Mouse (Mus musculus) liver, embryonic 13.5 days (tissue): ENCODE measurements around the gene Pparg. TPM values are rescaled to one million over a fixed set of nuclear protein-coding genes. Genes with fewer than 3 reads are reported as not detected.

Source experiments
- ATAC-seq: fragments of 200-750 bp; cut with Nextera tagmentation; 2 replicates; pipeline ENCODE4 v1.8.0; 2017; ENCODE audit warnings: low read depth, mild to moderate bottlenecking, moderate number of reproducible peaks, moderate library complexity
- DNase-seq: peaks from one replicate; pipeline ENCODE4 v3.0.0; 2022
- H3K27ac ChIP-seq: fragments of 300-500 bp; sonication (generic); 2 replicates; pipeline ENCODE4 v1.5.1; 2015; ENCODE audit warnings: moderate library complexity, mild to moderate bottlenecking, inconsistent platforms
- H3K27me3 ChIP-seq: fragments of 300-500 bp; sonication (generic); 2 replicates; pipeline ENCODE4 v1.6.1; 2015; ENCODE audit warnings: mild to moderate bottlenecking, inconsistent platforms
- H3K36me3 ChIP-seq: fragments of 300-500 bp; sonication (generic); 2 replicates; pipeline ENCODE4 v1.6.1; 2015; ENCODE audit warnings: mild to moderate bottlenecking, inconsistent platforms
- H3K4me1 ChIP-seq: fragments of 300-500 bp; sonication (generic); replicated peaks from 2 replicates; pipeline ENCODE4 v1.6.1; 2015; ENCODE audit warnings: inconsistent platforms
- H3K4me2 ChIP-seq: fragments of 300-500 bp; sonication (generic); 2 replicates; pipeline ENCODE4 v1.6.1; 2015; ENCODE audit warnings: inconsistent platforms, mild to moderate bottlenecking, moderate library complexity
- H3K4me3 ChIP-seq: fragments of 300-500 bp; sonication (generic); replicated peaks from 2 replicates; pipeline ENCODE4 v1.5.1; 2015; ENCODE audit warnings: mild to moderate bottlenecking, inconsistent platforms
- H3K9ac ChIP-seq: fragments of 300-500 bp; sonication (generic); 2 replicates; pipeline ENCODE4 v1.6.1; 2015; ENCODE audit warnings: mild to moderate bottlenecking, inconsistent platforms
- H3K9me3 ChIP-seq: fragments of 300-500 bp; sonication (generic); replicated peaks from 2 replicates; pipeline ENCODE4 v1.6.1; 2016; ENCODE audit warnings: inconsistent platforms
- WGBS: fragments of 180-500 bp; shearing (Covaris S2); methylation state at CpG from one replicate; pipeline ENCODE4 v1.1.7; 2015; ENCODE audit not compliant: insufficient replicate concordance; 5-methylcytosine and 5-hydroxymethylcytosine counted together
- polyA plus RNA-seq: library from polyadenylated mRNA; unstranded; fragments of >200 nt; fragmentation: Nextera tagmentation; extraction: Ambion mirVana; gene quantifications from 2 replicates; pipeline ENCODE4 v1.2.1, GENCODE M21; 2015

Gene Pparg
- polyA plus RNA-seq, 1 experiment from 2014 or later: 1.2 TPM

DNA sequence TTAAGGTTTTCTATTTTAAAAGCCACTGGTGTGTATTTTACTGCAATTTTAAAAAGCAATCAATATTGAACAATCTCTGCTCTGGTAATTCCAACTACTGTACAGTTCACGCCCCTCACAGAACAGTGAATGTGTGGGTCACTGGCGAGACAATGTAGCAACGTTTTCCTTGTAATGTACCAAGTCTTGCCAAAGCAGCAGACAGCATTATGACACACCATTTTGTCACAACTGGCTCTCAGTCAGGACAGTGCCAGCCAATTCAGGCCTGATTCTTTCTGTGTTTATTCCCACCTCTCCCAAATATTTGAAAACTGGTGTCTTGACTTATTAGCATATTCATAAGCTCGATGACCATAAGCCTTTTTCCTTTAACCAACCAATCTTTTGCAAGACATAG is 60.9 kb downstream of the Pparg start:
- Histone ChIP-seq H3K27ac (no peak overlapping the region), H3K4me2 (no peak overlapping the region), H3K27me3 (no peaks in the 10 kb centered on the region), H3K9ac (no peak overlapping the region), H3K4me1 (no peaks in the 10 kb centered on the region), H3K36me3 (no peaks in the 10 kb centered on the region), H3K4me3 (no peak overlapping the region), H3K9me3 (no peaks in the 10 kb centered on the region)
- no peak for ATAC-seq
- 62% methylated on average over 4 of the region's 4 CpGs for whole genome bisulfite sequencing
- no peak for DNase-seq

- WGBS: 54% methylated on average over 3 of the region's 3 CpGs
- DNase-seq: no peak
Observed at GRCm38 (mm10) chr6:115424433-115424832, 63.7 kb downstream of the Pparg start.

GRCm38 (mm10) chr6:115432726-115433125 is 72.0 kb downstream of the Pparg start:
- Histone ChIP-seq H3K9me3 (no peaks in the 10 kb centered on the region), H3K9ac (no peak overlapping the region), H3K4me1 (0 out of 2 replicates have a peak, but pooled peaks cover 3% of the 10 kb centered on the region), H3K36me3 (no peaks in the 10 kb centered on the region), H3K4me3 (no peak overlapping the region), H3K27ac (no peak overlapping the region), H3K4me2 (no peak overlapping the region), H3K27me3 (no peaks in the 10 kb centered on the region)
- WGBS: 41% methylated on average over 2 of the region's 2 CpGs
- no peak for DNase-seq
- ATAC-seq: no peak

More at GRCm38 (mm10) chr6:115424433-115424832, 63.7 kb downstream of the Pparg start:
- Histone ChIP-seq H3K27me3 (no peaks in the 10 kb centered on the region), H3K4me2 (no peak overlapping the region), H3K4me1 (no peaks in the 10 kb centered on the region), H3K9ac (no peak overlapping the region), H3K27ac (no peak overlapping the region), H3K4me3 (no peak overlapping the region), H3K36me3 (no peaks in the 10 kb centered on the region), H3K9me3 (no peaks in the 10 kb centered on the region)
- ATAC-seq: no peak

DNA sequence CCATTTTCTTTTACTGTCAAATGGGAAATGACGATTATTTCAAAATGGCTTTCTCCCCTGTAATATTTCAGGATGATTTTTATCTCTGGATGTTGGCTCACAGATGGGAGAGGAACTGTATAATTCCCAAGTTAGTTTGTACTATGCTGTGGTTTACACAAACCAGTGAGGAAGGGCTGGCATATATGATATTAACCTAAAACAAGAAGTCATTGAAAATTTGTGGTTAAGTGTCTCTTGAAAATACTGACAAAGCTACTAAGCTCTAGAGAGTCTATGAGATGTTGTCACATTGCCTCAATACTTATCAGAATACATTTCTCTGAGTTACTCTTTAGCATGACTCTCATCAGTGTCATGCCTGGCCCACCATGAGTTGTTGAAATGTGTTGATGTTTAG is 73.3 kb downstream of the Pparg start:
- Histone ChIP-seq H3K9ac (no peak overlapping the region), H3K9me3 (no peaks in the 10 kb centered on the region)

GRCm38 (mm10) chr6:115434816-115435215 is 74.1 kb downstream of the Pparg start:
- Histone ChIP-seq H3K4me3 (no peak overlapping the region), H3K4me2 (no peak overlapping the region), H3K4me1 (0 out of 2 replicates have a peak, but pooled peaks cover 3% of the 10 kb centered on the region), H3K9me3 (no peaks in the 10 kb centered on the region), H3K36me3 (no peaks in the 10 kb centered on the region), H3K27ac (no peak overlapping the region), H3K9ac (no peak overlapping the region), H3K27me3 (no peaks in the 10 kb centered on the region)
- 49% methylated on average over 2 of the region's 2 CpGs for WGBS
- no peak for ATAC-seq
- no peak for DNase-seq

More for the DNA sequence above, 73.3 kb downstream of the Pparg start:
- no peak overlapping the region for H3K27ac ChIP-seq
- 45% methylated on average over 1 of the region's 1 CpGs for WGBS
- H3K36me3 ChIP-seq: no peaks in the 10 kb centered on the region
- ATAC-seq (no peak), DNase-seq (no peak)
- 0 out of 2 replicates have a peak, but pooled peaks cover 3% of the 10 kb centered on the region for H3K4me1 ChIP-seq
- H3K4me3 ChIP-seq: no peak overlapping the region
- H3K4me2 ChIP-seq: no peak overlapping the region
- no peaks in the 10 kb centered on the region for H3K27me3 ChIP-seq

DNA sequence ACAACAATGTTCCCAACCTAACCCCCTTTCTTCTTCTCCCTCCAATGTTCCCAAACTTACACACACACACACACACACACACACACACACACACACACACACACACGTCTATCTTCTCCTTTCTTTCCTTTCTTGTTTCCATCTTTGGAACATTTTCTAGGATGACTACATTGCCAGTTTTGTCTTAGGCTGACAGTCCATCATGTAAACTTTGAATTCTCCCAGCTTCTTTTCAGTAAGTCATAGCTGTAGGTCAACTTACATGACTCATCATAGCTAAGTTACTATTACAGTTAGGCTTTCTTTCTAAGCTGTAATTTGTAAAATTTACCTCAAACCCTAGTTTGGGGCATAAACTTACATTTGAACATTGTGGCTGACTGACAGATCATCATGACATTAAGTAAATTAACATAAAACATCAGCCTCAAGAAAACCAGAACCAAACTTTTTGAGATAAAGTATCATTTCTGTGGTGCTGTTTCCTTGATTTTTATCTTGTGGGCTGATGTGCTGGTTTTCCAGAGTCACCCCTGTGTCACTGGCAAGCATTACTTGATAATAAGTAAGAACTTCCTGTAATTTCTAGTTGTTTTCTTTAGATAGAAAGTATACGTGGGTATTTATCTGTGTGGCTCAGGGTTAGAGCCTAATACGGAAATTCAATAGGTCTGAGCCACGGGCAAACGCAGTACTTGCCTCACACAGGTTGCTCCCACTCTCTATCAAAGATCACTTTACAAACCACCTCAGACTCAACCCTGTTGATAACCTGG is 79.7 kb downstream of the Pparg start:
- 28% methylated on average over 5 of the region's 5 CpGs for WGBS
- Histone ChIP-seq H3K9ac (no peak overlapping the region), H3K4me1 (0 out of 2 replicates have a peak, but pooled peaks cover 7% of the 10 kb centered on the region), H3K27ac (no peak overlapping the region), H3K4me3 (no peak overlapping the region), H3K36me3 (no peaks in the 10 kb centered on the region), H3K27me3 (no peaks in the 10 kb centered on the region), H3K9me3 (no peaks in the 10 kb centered on the region), H3K4me2 (no peak overlapping the region)
- ATAC-seq: no peak
- no peak for DNase-seq

GRCm38 (mm10) chr6:115452501-115452900 is 91.8 kb downstream of the Pparg start:
- DNase-seq: no peak

GRCm38 (mm10) chr6:115462743-115463337 is 102.1 kb downstream of the Pparg start:
- ATAC-seq (no peak), DNase-seq (no peak)
- Histone ChIP-seq H3K27me3 (no peaks in the 10 kb centered on the region), H3K4me1 (peaks cover 7% of the 10 kb centered on the region; the same call in 1 of the 2 replicates), H3K4me3 (no peak overlapping the region), H3K4me2 (no peak overlapping the region), H3K36me3 (no peaks in the 10 kb centered on the region), H3K9ac (no peak overlapping the region), H3K9me3 (no peaks in the 10 kb centered on the region), H3K27ac (no peak overlapping the region)
- 30% methylated on average over 16 of the region's 16 CpGs for whole genome bisulfite sequencing

More at GRCm38 (mm10) chr6:115452501-115452900, 91.8 kb downstream of the Pparg start:
- Histone ChIP-seq H3K9ac (no peak overlapping the region), H3K4me1 (no peaks in the 10 kb centered on the region), H3K9me3 (no peaks in the 10 kb centered on the region), H3K4me3 (no peak overlapping the region), H3K36me3 (no peaks in the 10 kb centered on the region), H3K27ac (no peak overlapping the region), H3K4me2 (no peak overlapping the region), H3K27me3 (no peaks in the 10 kb centered on the region)
- 45% methylated on average over 1 of the region's 1 CpGs for WGBS
- ATAC-seq: no peak

- H3K4me1 ChIP-seq: peaks cover 7% of the 10 kb centered on the region; the same call in 1 of the 2 replicates
- no peaks in the 10 kb centered on the region for H3K36me3 ChIP-seq
- no peak overlapping the region for H3K27ac ChIP-seq
- 55% methylated on average over 2 of the region's 2 CpGs for WGBS
- H3K27me3 ChIP-seq: no peaks in the 10 kb centered on the region
- DNase-seq: no peak
- H3K4me2 ChIP-seq: no peak overlapping the region
- no peak overlapping the region for H3K4me3 ChIP-seq
- no peaks in the 10 kb centered on the region for H3K9me3 ChIP-seq
- ATAC-seq: no peak
- H3K9ac ChIP-seq: no peak overlapping the region
Observed at GRCm38 (mm10) chr6:115463338-115463737, 102.6 kb downstream of the Pparg start.

GRCm38 (mm10) chr6:115464661-115465060 is 103.9 kb downstream of the Pparg start:
- no peaks in the 10 kb centered on the region for H3K27me3 ChIP-seq
- no peaks in the 10 kb centered on the region for H3K9me3 ChIP-seq
- no peaks in the 10 kb centered on the region for H3K36me3 ChIP-seq
- peaks cover 7% of the 10 kb centered on the region; the same call in 1 of the 2 replicates for H3K4me1 ChIP-seq
- no peak overlapping the region for H3K4me2 ChIP-seq
- no peak overlapping the region for H3K9ac ChIP-seq
- 30% methylated on average over 3 of the region's 3 CpGs for WGBS
- H3K27ac ChIP-seq: no peak overlapping the region
- DNase-seq (no peak), ATAC-seq (no peak)
- H3K4me3 ChIP-seq: no peak overlapping the region

- 75% methylated on average over 2 of the region's 2 CpGs for WGBS
- DNase-seq (no peak), ATAC-seq (no peak)
- Histone ChIP-seq H3K4me3 (no peak overlapping the region), H3K36me3 (no peaks in the 10 kb centered on the region), H3K9me3 (no peaks in the 10 kb centered on the region), H3K4me1 (peaks cover 7% of the 10 kb centered on the region; the same call in 1 of the 2 replicates), H3K9ac (no peak overlapping the region), H3K27ac (no peak overlapping the region), H3K27me3 (no peaks in the 10 kb centered on the region), H3K4me2 (no peak overlapping the region)
Observed at GRCm38 (mm10) chr6:115465463-115465862, 104.7 kb downstream of the Pparg start.
